Mouse (Mus musculus) megakaryocyte, embryonic 14.5 days (primary cell): Measurements from ENCODE around the gene Cdc26.

ENCODE experiments used
- FLI1 ChIP-seq: IDR thresholded peaks from 2 replicates; pipeline ENCODE4 v1.6.1; 2012; ENCODE audit warnings: low read length, inconsistent platforms, mixed read lengths
- GATA1 ChIP-seq: IDR thresholded peaks from 3 replicates; pipeline ENCODE4 v1.6.1; 2012; ENCODE audit warnings: mixed read lengths, low read length, inconsistent platforms, borderline replicate concordance

GRCm38 (mm10) chr4:62407730-62408582 is 486 bp downstream of the Cdc26 start:
- no peak for TF ChIP-seq GATA1
- TF ChIP-seq FLI1 = no peak
